Mouse (Mus musculus) myocyte (in vitro differentiated cells): Measurements from ENCODE around the gene Ttc28.

Source experiments
- CEBPB ChIP-seq: IDR thresholded peaks from 2 replicates; pipeline ENCODE4 v1.6.1; 2011; ENCODE audit warnings: mild to moderate bottlenecking, moderate library complexity; ENCODE audit not compliant: poor library complexity, insufficient read depth, severe bottlenecking
- E2F4 ChIP-seq: IDR thresholded peaks from one replicate; pipeline ENCODE4 v1.6.1; 2011; ENCODE audit warnings: mild to moderate bottlenecking, control low read depth, moderate library complexity; ENCODE audit not compliant: insufficient read depth
- MAX ChIP-seq: IDR thresholded peaks from one replicate; pipeline ENCODE4 v1.6.1; 2011; ENCODE audit warnings: low read depth, mild to moderate bottlenecking, control low read depth
- MYOD1 ChIP-seq, 3 experiments: IDR thresholded peaks; one replicate each; pipeline ENCODE4 v1.6.1; 2011; ENCODE audit warnings: control low read depth in 2 of 3, low read depth in 2 of 3, mild to moderate bottlenecking in 2 of 3, moderate library complexity in 1 of 3; ENCODE audit not compliant: insufficient read length in 2 of 3, control insufficient read depth in 1 of 3
- POLR2A ChIP-seq: IDR thresholded peaks from one replicate; pipeline ENCODE4 v1.6.1; 2011; ENCODE audit warnings: low read depth, mild to moderate bottlenecking, control low read depth, moderate library complexity; ENCODE audit not compliant: insufficient read length
- REST ChIP-seq: IDR thresholded peaks from one replicate; pipeline ENCODE4 v1.6.1; 2011; ENCODE audit warnings: mild to moderate bottlenecking, control low read depth, moderate library complexity; ENCODE audit not compliant: insufficient read depth, insufficient read length
- USF1 ChIP-seq: IDR thresholded peaks from one replicate; pipeline ENCODE4 v1.6.1; 2011; ENCODE audit warnings: low read depth, mild to moderate bottlenecking, control low read depth, moderate library complexity

GRCm38 (mm10) chr5:111231769-111232168 is 352.2 kb downstream of the Ttc28 start:
- no peak for TF ChIP-seq MAX
- no peak for TF ChIP-seq CEBPB
- TF ChIP-seq MYOD1 (IDR thresholded peaks at IDR 0.05; ENCODE audit: control insufficient read depth in 1 of 3, insufficient read length in 2 of 3, low read depth in 2 of 3): peak in 2 of 3 experiments; percentile 42 to 50
- no peak for TF ChIP-seq POLR2A
- no peak for TF ChIP-seq USF1
- TF ChIP-seq E2F4: no peak
- TF ChIP-seq REST: no peak
